Mouse (Mus musculus): Measurements from ENCODE around the gene Yif1a. TPM values are rescaled to one million over a fixed set of nuclear protein-coding genes. Genes with fewer than 3 reads are reported as not detected.

Yif1a gene
- polyA plus RNA-seq, 1 experiment = 115 TPM

- no peak overlapping the region for H3ac ChIP-seq (ENCODE audit: control insufficient read depth, insufficient read length)
- H3K4me2 ChIP-seq (ENCODE audit: low read depth) = peak overlapping the region; percentile 97
- no peaks in the 10 kb centered on the region for H3K79me2 ChIP-seq (ENCODE audit: control insufficient read depth, insufficient read depth)
- H3K4me3 ChIP-seq = peak overlapping the region; percentile 29
- H3K36me3 ChIP-seq (ENCODE audit: control insufficient read depth, insufficient read depth) = no peaks in the 10 kb centered on the region
- no peaks in the 10 kb centered on the region for H3K27me3 ChIP-seq (ENCODE audit: control insufficient read depth, insufficient read depth, insufficient read length)
- TF ChIP-seq POLR2AphosphoS2 (IDR thresholded peaks at IDR 0.05; ENCODE audit: insufficient read length, low read depth) = no peak
- TF ChIP-seq USF1 (IDR thresholded peaks at IDR 0.05; ENCODE audit: low read depth) = peak; percentile 51
These were observed 15.8 kb upstream of the Yif1a start for GRCm38 (mm10) chr19:5072389-5073019.

- no peak overlapping the region for H3ac ChIP-seq (ENCODE audit: control insufficient read depth, insufficient read length)
- no peaks in the 10 kb centered on the region for H3K79me2 ChIP-seq (ENCODE audit: control insufficient read depth, insufficient read depth)
- peak overlapping the region; percentile 29 for H3K4me3 ChIP-seq
- H3K36me3 ChIP-seq (ENCODE audit: control insufficient read depth, insufficient read depth) = no peaks in the 10 kb centered on the region
- TF ChIP-seq REST (IDR thresholded peaks at IDR 0.05; ENCODE audit: insufficient read depth, insufficient read length) (no peak), TCF12 (IDR thresholded peaks at IDR 0.05; ENCODE audit: insufficient read depth, poor library complexity, severe bottlenecking) (no peak), MAX (IDR thresholded peaks at IDR 0.05; ENCODE audit: low read depth) (no peak), CEBPB (IDR thresholded peaks at IDR 0.05; ENCODE audit: insufficient read depth, poor library complexity, severe bottlenecking) (no peak), POLR2A (IDR thresholded peaks at IDR 0.05; ENCODE audit: insufficient read length, low read depth) (no peak), MYOD1 (IDR thresholded peaks at IDR 0.05; ENCODE audit: control insufficient read depth in 1 of 3, insufficient read length in 2 of 3, low read depth in 2 of 3) (no peak), SRF (IDR thresholded peaks at IDR 0.05; ENCODE audit: control insufficient read depth, insufficient read length, low read depth) (no peak), TCF3 (IDR thresholded peaks at IDR 0.05; ENCODE audit: insufficient read length, low read depth) (no peak), MYOG (IDR thresholded peaks at IDR 0.05; ENCODE audit: control insufficient read depth in 1 of 3, insufficient read depth in 1 of 3, insufficient read length in 2 of 3, low read depth in 2 of 3) (no peak), POLR2AphosphoS2 (IDR thresholded peaks at IDR 0.05; ENCODE audit: insufficient read length, low read depth) (no peak), E2F4 (IDR thresholded peaks at IDR 0.05; ENCODE audit: insufficient read depth) (no peak), USF1 (IDR thresholded peaks at IDR 0.05; ENCODE audit: low read depth) (no peak)
- no peaks in the 10 kb centered on the region for H3K27me3 ChIP-seq (ENCODE audit: control insufficient read depth, insufficient read depth, insufficient read length)
- H3K4me2 ChIP-seq (ENCODE audit: low read depth) = peak overlapping the region; percentile 97
These were observed 15.3 kb upstream of the Yif1a start for GRCm38 (mm10) chr19:5073028-5073427.

GRCm38 (mm10) chr19:5073518-5073917 lies 14.8 kb upstream of the Yif1a start:
- no peak overlapping the region for H3ac ChIP-seq (ENCODE audit: control insufficient read depth, insufficient read length)
- no peaks in the 10 kb centered on the region for H3K36me3 ChIP-seq (ENCODE audit: control insufficient read depth, insufficient read depth)
- H3K79me2 ChIP-seq (ENCODE audit: control insufficient read depth, insufficient read depth) = no peaks in the 10 kb centered on the region
- no peaks in the 10 kb centered on the region for H3K27me3 ChIP-seq (ENCODE audit: control insufficient read depth, insufficient read depth, insufficient read length)
- H3K4me2 ChIP-seq (ENCODE audit: low read depth) = peak overlapping the region; percentile 97
- no peak for TF ChIP-seq POLR2A (IDR thresholded peaks at IDR 0.05; ENCODE audit: insufficient read length, low read depth)
- no peak for TF ChIP-seq REST (IDR thresholded peaks at IDR 0.05; ENCODE audit: insufficient read depth, insufficient read length)
- no peak for TF ChIP-seq MAX (IDR thresholded peaks at IDR 0.05; ENCODE audit: low read depth)
- TF ChIP-seq TCF3 (IDR thresholded peaks at IDR 0.05; ENCODE audit: insufficient read length, low read depth) = no peak
- H3K4me3 ChIP-seq = peak overlapping the region; percentile 29

GRCm38 (mm10) chr19:5079279-5079678 lies 9.1 kb upstream of the Yif1a start:
- Histone ChIP-seq H3K4me2 (ENCODE audit: low read depth) (no peak overlapping the region), H3K36me3 (ENCODE audit: control insufficient read depth, insufficient read depth) (no peaks in the 10 kb centered on the region), H3K4me3 (no peak overlapping the region), H3K79me2 (ENCODE audit: control insufficient read depth, insufficient read depth) (no peaks in the 10 kb centered on the region), H3K27me3 (ENCODE audit: control insufficient read depth, insufficient read depth, insufficient read length) (no peaks in the 10 kb centered on the region), H3ac (ENCODE audit: control insufficient read depth, insufficient read length) (no peak overlapping the region)
- no peak for TF ChIP-seq REST (IDR thresholded peaks at IDR 0.05; ENCODE audit: insufficient read depth, insufficient read length)
- peak; percentile 63 for TF ChIP-seq USF1 (IDR thresholded peaks at IDR 0.05; ENCODE audit: low read depth)

GRCm38 (mm10) chr19:5082005-5082404 lies 6.3 kb upstream of the Yif1a start:
- H3K4me3 ChIP-seq = no peak overlapping the region
- H3K4me2 ChIP-seq (ENCODE audit: low read depth) = no peak overlapping the region
- TF ChIP-seq POLR2A (IDR thresholded peaks at IDR 0.05; ENCODE audit: insufficient read length, low read depth) = no peak
- TF ChIP-seq TCF3 (IDR thresholded peaks at IDR 0.05; ENCODE audit: insufficient read length, low read depth) = no peak
- TF ChIP-seq USF1 (IDR thresholded peaks at IDR 0.05; ENCODE audit: low read depth) = no peak
- no peak for TF ChIP-seq E2F4 (IDR thresholded peaks at IDR 0.05; ENCODE audit: insufficient read depth)
- no peak for TF ChIP-seq SRF (IDR thresholded peaks at IDR 0.05; ENCODE audit: control insufficient read depth, insufficient read length, low read depth)
- TF ChIP-seq CEBPB (IDR thresholded peaks at IDR 0.05; ENCODE audit: insufficient read depth, poor library complexity, severe bottlenecking) = no peak
- TF ChIP-seq MYOD1 (IDR thresholded peaks at IDR 0.05; ENCODE audit: control insufficient read depth in 1 of 3, insufficient read length in 2 of 3, low read depth in 2 of 3) = no peak
- TF ChIP-seq REST (IDR thresholded peaks at IDR 0.05; ENCODE audit: insufficient read depth, insufficient read length) = no peak
- TF ChIP-seq POLR2AphosphoS2 (IDR thresholded peaks at IDR 0.05; ENCODE audit: insufficient read length, low read depth) = no peak
- TF ChIP-seq TCF12 (IDR thresholded peaks at IDR 0.05; ENCODE audit: insufficient read depth, poor library complexity, severe bottlenecking) = no peak
- no peak for TF ChIP-seq MYOG (IDR thresholded peaks at IDR 0.05; ENCODE audit: control insufficient read depth in 1 of 3, insufficient read depth in 1 of 3, insufficient read length in 2 of 3, low read depth in 2 of 3)
- no peak for TF ChIP-seq MAX (IDR thresholded peaks at IDR 0.05; ENCODE audit: low read depth)
- H3K27me3 ChIP-seq (ENCODE audit: control insufficient read depth, insufficient read depth, insufficient read length) = no peaks in the 10 kb centered on the region
- no peaks in the 10 kb centered on the region for H3K79me2 ChIP-seq (ENCODE audit: control insufficient read depth, insufficient read depth)
- no peak overlapping the region for H3ac ChIP-seq (ENCODE audit: control insufficient read depth, insufficient read length)
- H3K36me3 ChIP-seq (ENCODE audit: control insufficient read depth, insufficient read depth) = no peaks in the 10 kb centered on the region
